Mouse (Mus musculus): ENCODE results near the gene Lrrc17.
"Not testable (repeated sequence)": the region's sequence is repeated elsewhere in the genome, so short reads cannot be mapped to it uniquely, and the experiment has no call there.

Lrrc17 gene

DNA sequence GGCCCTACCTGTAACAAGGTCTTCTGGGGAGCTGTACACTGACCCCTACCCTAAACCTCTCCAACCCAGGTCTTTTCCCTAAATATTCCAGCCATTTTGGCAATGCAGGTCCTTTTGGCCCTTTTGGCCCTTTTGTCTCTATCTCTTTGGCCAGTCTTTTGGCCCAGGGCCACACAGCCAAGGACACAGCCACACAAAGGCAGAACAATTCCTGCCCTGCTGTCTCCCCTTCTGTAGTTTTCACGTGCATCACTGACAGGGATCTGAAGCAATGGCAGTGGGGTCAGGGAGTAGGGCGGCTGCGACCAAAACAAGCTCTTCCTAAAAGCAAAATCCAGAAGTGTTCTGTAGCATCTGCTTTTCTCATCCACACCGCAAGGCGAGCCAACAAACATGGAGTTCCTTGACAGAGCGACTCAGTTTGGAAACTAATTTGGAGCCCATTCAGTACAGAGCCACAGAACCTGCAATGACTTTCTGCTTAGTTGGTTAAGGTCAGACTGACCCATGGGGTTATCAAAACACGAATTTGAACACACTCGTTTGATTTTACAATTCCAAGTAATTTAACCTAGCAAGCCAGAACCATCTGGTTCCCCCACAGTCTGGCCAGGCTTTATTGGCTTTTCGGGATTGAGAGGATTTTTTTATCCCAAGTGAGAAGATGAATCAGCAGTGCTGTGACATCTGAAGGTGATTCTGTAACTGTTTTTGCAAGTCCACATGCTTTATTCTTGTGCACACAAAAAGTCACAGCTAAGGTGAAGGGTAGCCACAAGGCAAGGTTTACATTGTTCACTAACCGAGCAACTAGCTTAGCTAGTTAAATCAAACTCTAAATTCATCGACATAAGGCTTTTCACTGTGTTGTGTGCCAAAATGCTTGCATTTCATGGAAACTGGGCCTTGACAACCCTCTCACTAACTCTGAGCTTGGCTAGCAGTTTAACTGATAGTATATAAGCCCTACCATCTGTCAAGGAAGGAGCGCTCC is 65.2 kb downstream of the Lrrc17 start:
- no peak for DNase-seq

- DNase-seq = no peak
Observed at GRCm38 (mm10) chr5:21610996-21611395, 67.6 kb downstream of the Lrrc17 start.

DNA sequence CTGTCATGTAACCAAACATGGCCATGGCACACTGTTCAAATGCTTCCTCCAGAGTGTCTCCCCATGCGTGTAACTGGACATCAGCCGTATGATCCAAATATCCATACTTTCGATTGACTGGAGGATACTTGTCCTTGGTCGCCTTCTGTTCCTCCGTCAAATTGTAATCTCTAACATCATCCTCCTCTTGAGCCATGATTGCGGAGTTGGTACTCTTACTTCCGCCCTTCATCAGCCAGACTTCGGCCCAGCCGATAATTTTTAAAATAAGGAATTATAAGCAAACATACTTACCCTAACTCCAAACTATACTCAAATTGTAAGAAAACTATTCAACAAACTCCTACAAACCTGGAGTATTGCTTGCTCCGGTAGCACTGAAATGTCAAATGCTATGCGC is 70.9 kb downstream of the Lrrc17 start:
- DNase-seq = not testable (repeated sequence)

- no peak for DNase-seq
Observed at GRCm38 (mm10) chr5:21616450-21617009, 73.2 kb downstream of the Lrrc17 start.
